Mouse (Mus musculus): ENCODE measurements around the gene Rai2.
"Not testable (repeated sequence)": the region's sequence is repeated elsewhere in the genome, so short reads cannot be mapped to it uniquely, and the experiment has no call there.

Gene Rai2

GRCm38 (mm10) chrX:161716865-161717763 is at the start of gene Rai2:
Gene Rai2, plus strand, starts transcription at chrX:161717069.
- peak; percentile 55 for DNase-seq

GRCm38 (mm10) chrX:161689336-161689735 is 27.5 kb upstream of the Rai2 start:
- no peak for DNase-seq

- no peak for DNase-seq
Measured at GRCm38 (mm10) chrX:161716503-161716864, 385 bp upstream of the Rai2 start.

GRCm38 (mm10) chrX:161717764-161718382 is 1.0 kb downstream of the Rai2 start:
- DNase-seq, result no peak

DNA sequence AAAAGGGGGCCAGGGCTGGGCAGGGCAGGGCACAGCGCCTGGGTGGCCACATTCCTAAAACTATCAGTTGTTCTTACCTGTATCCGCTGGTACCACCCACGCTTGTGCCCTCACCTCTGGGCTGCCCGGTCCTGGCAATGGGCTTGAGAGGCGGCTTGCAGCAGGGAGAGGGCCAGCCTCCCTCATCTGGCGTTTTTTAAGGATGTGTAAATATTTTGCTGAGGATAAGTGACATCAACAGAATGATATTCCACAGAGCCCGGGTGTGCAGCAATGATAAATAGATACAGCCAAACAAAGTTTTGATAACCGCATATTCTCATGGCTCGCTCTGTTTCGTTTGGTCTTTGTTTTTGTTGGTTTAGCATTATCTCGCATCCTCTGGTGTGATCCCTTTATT is 1.7 kb downstream of the Rai2 start:
- DNase-seq, result no peak

DNA sequence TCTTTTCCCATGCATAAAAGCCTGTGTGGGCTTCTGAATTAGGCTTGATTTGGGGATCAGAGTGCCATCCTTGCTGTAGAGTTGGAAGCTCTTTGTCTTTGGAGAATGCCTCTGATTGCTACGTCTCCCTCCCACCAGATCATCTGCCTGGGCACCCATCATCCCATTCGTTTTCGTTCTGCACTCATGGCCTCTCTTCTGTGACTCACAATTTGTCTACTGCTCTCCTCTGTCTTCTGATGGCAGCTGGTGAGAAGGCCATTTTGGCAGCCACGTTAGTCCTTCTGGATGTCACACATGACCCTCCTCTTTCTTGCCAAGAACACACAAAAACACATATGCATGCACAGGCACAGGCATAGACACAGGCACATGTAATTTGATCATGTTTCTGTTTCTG is 4.2 kb downstream of the Rai2 start:
- no peak for DNase-seq

GRCm38 (mm10) chrX:161723391-161723808 is 6.5 kb downstream of the Rai2 start:
- peak; percentile 61 for DNase-seq

- no peak for DNase-seq
Measured at GRCm38 (mm10) chrX:161726257-161726656, 9.4 kb downstream of the Rai2 start.

GRCm38 (mm10) chrX:161728507-161728906 is 11.6 kb downstream of the Rai2 start:
- peak; percentile 11 for DNase-seq

- DNase-seq, result no peak
Measured at GRCm38 (mm10) chrX:161730026-161730425, 13.2 kb downstream of the Rai2 start.

DNA sequence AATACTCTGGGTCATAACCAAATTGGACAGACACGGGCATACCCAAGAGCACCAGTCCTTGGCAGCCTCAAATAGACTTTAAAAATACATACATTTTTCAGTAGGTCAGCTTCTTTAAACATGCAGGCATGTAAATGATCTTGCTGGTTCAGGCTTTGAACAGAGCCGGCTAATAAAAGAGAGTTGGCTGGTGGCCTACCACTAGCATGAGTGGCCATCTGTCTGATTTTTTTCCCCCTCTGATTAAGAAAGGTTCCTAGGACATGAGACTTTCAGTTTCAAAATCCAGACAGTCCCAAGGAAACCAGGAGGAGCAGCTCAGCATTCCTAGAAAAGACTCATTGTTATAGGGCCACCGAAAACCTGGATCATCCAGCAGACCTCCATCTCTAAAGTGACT is 15.0 kb downstream of the Rai2 start:
- no peak for DNase-seq

DNA sequence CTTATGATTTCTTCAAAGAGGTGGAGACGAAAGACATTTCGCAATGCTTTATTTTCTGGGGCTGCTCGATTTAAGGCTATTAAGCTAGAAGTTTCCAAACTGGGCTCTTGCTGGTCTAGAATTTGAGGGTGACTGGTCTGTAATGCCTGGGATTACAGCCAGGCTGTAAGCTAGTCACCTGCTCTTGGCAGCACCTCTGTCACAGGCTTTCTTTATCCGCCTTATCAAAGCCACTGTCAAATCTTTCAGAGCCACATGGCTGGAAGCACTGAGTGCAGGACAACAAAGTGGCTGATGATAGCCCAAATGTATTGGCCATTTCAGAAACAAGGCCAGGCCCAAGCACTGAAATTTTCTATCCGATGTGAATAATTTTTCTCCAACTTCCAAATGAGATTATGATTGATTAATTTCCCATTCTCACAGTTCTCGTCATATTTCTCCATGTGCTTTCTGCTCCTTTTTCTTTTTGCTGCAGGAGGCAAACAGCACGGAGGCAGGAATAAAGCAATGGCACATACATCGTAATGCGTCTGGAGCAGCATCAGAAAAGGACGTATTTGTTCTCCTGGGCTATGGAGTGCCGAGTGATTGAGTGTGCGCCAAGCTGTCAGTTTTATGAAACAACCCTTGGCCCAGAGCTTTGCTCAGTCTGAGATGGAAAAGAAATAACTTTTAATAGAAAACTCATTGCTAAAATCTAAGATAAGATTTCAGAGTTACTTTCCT is 16.9 kb downstream of the Rai2 start:
- DNase-seq, result no peak

DNA sequence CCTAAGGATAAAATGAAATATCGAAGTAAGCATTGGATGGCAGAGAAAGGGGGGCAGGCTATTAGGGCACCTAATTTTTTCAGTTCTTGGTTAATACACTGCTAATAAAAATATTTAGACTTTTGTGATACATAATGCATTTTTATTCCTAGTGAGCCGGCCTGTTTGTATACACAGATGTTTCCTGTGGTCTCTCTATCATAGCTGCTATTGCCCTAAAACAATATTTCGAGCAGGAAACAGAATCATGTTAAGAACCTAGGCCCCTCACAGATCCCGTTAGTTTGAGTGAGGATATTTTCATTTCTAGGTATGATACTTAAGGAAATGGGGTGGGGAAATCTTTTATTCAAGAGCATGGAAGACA is 17.4 kb downstream of the Rai2 start:
- DNase-seq, result no peak

GRCm38 (mm10) chrX:161739374-161739773 is 22.5 kb downstream of the Rai2 start:
- no peak for DNase-seq

GRCm38 (mm10) chrX:161743080-161743479 is 26.2 kb downstream of the Rai2 start:
- no peak for DNase-seq

- DNase-seq, result no peak
Measured at GRCm38 (mm10) chrX:161745296-161745695, 28.4 kb downstream of the Rai2 start.

DNA sequence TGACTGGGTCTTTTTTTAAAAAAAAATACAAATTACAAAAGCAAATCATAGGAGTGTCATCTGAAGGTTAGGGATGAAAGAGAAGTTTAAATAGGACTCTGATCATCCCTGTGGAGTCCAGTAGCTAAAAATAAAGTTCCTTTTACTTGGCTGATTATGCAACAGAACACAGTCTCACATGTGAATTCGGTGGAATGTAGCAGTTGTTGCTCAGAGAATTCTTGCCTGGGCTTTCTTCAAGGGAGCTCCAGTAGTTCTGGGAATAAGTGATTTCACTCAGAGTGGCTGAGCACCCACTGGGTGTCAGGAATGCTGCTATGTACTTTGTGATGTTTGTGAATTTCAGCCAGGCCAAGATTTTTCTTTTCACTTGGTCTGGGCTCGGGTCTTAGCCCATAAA is 30.5 kb downstream of the Rai2 start:
- no peak for DNase-seq

GRCm38 (mm10) chrX:161753514-161753913 is 36.6 kb downstream of the Rai2 start:
- DNase-seq, result no peak

DNA sequence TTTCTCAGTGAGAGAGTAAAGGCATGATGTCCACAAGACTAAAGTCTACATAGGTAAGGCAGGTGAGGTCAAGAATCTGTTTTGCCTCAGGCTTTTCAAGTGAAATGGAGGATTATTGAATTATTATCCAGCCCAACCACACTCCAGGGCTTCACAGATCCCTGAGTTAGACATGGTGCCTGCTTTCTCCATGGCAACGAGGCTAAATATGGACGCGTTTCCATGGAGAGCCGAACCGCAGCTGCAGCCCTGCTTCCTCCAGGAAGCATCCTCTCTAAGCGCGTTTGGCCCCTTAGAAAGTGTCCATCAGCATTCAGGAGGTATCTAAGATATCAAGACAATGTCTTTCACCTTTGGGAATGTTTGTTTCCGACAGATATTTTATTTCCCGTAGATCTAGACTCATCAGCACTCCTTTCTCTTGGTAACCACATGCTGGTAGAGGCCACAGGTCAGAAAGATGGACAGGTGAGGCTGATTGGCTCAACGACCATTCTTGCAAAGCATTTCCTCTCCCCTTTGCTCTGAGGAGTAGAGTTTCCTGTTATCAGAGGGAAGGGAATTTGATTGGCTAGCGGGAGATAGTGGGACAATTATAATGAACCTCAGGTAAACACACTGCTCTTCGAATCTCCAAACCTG is 59.6 kb downstream of the Rai2 start:
- no peak for DNase-seq

- DNase-seq, result no peak
Measured at GRCm38 (mm10) chrX:161780321-161781034, 63.6 kb downstream of the Rai2 start.

DNA sequence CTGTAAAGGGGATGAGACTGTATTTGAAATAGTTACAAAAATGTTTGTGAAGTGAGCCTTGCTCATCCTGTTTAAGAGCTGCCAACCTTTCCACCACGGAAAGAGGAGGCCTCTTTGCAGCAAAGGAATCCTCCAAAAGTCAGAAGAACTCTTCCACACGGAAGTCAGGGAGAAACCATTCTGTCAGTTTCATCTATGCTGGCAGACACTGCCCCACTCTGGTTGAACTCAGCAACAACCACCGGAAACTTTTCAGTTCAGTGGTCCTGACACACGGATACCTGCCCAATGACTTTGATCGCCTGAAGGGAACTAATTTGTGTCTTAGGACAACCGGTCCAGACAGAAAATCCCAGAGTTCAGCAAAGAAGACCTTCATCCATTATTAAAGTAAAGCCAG is 73.3 kb downstream of the Rai2 start:
- DNase-seq, result no peak

DNA sequence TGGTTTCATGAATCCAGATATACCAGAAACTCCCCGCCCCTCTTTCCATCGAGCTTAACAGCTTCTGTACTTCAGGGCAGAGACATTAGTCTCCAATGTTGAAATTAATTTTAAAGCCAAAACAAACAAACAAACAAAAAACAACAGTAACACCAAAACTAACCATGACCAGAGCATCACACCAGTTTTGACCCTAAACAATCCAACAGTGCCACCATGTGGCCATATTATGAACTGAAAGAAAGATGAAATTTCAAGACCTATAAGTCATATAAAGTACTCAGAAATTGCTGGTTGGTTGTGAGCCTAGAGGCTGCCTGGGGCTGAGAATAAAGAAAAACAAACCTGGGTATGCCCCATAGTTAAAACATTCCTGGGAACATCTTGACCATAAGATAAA is 109.3 kb downstream of the Rai2 start:
- DNase-seq, result not testable (repeated sequence)
